20 mouse cellular contexts compared by ENCODE assay signal in genomic region chr19:47885886-47886285, GRCm38 (mm10). TPM values are rescaled to one million over a fixed set of nuclear protein-coding genes. Genes with fewer than 3 reads are reported as not detected.
DNase-seq lines count a peak whose midpoint lies in the region; ATAC-seq and TF ChIP-seq lines count a peak whose summit lies in the region.
"Had no signal": no experiment of that assay in that cellular context is flagged by ENCODE, and none has a peak within 500 bp of the region (broad histone marks: within the 10 kb centered on the region; RNA-seq: fewer than 3 reads in every experiment).

No protein-coding gene starts in this region.

- H3K9ac ChIP-seq in heart, embryonic 16.5 days (ENCODE audit: low read length): no peak overlapping the region
- H3K9ac ChIP-seq in liver, adult 2 months (ENCODE audit: low read depth, low read length): no peak overlapping the region
- H3K9ac ChIP-seq in limb, embryonic 14.5 days (ENCODE audit: low read depth, low read length, severe bottlenecking): no peak overlapping the region
- H3K9ac ChIP-seq: embryonic facial prominence, embryonic 12.5 days; hindbrain, embryonic 15.5 days; intestine, embryonic 15.5 days; limb, embryonic 15.5 days; lung, embryonic 15.5 days; midbrain, embryonic 13.5 days; neural tube, embryonic 15.5 days had no signal

- no peak for DNase-seq in heart, adult 18-20 months
- DNase-seq in liver, adult 2 months (ENCODE audit: extremely low read depth, low read depth, low spot score): no peak
- DNase-seq in liver: no peak
- no peak for DNase-seq in limb, embryonic 14.5 days (ENCODE audit: low spot score)
- no peak for DNase-seq in T-cell, adult 2 months (ENCODE audit: low spot score)
- DNase-seq: adrenal gland, adult 8-10 months; cerebellum, adult 9-10 months; gastrocnemius, postnatal 14 days; thymus, postnatal 25 days had no signal

- no peaks in the 10 kb centered on the region for H3K27me3 ChIP-seq in heart, embryonic 16.5 days (ENCODE audit: control insufficient read depth, insufficient read depth, low read length)
- H3K27me3 ChIP-seq in liver, adult 2 months (ENCODE audit: control insufficient read depth, insufficient read depth, low read length): no peaks in the 10 kb centered on the region
- no peaks in the 10 kb centered on the region for H3K27me3 ChIP-seq in limb, embryonic 14.5 days (ENCODE audit: control insufficient read depth, insufficient read depth, low read length)
- H3K27me3 ChIP-seq: embryonic facial prominence, embryonic 12.5 days; hindbrain, embryonic 15.5 days; intestine, embryonic 15.5 days; limb, embryonic 15.5 days; lung, embryonic 15.5 days; midbrain, embryonic 13.5 days; neural tube, embryonic 15.5 days had no signal

- ATAC-seq in heart, embryonic 16.5 days (replicated peaks; ENCODE audit: extremely low read depth, insufficient read depth, low FRiP score): no peak
- ATAC-seq in limb, embryonic 14.5 days (ENCODE audit: low FRiP score, low read depth): no peak
- ATAC-seq: forebrain, embryonic 14.5 days; midbrain, embryonic 13.5 days had no signal

- H3K27ac ChIP-seq in heart, embryonic 16.5 days (ENCODE audit: low read length): peak overlapping the region; percentile 64
- peak overlapping the region; percentile 71 for H3K27ac ChIP-seq in liver, adult 2 months (replicated peaks; ENCODE audit: insufficient read depth, low read depth, low read length)
- peak overlapping the region; percentile 74 for H3K27ac ChIP-seq in embryonic fibroblast, embryonic 13.5 days (ENCODE audit: insufficient read depth, low read length)
- H3K27ac ChIP-seq in limb, embryonic 14.5 days (replicated peaks; ENCODE audit: low read depth, low read length): peak overlapping the region; percentile 26; the same call in 1 of the 2 replicates
- H3K27ac ChIP-seq: embryonic facial prominence, embryonic 12.5 days; hindbrain, embryonic 15.5 days; intestine, embryonic 15.5 days; limb, embryonic 15.5 days; lung, embryonic 15.5 days; midbrain, embryonic 13.5 days; neural tube, embryonic 15.5 days had no signal

- no peak for TF ChIP-seq POLR2A in liver, adult 2 months (IDR thresholded peaks at IDR 0.05; ENCODE audit: extremely low read depth, insufficient read depth, low read length)
- TF ChIP-seq POLR2A in embryonic fibroblast, embryonic 13.5 days (IDR thresholded peaks at IDR 0.05; ENCODE audit: low read depth, low read length): no peak
- TF ChIP-seq POLR2A in limb, embryonic 14.5 days (IDR thresholded peaks at IDR 0.05; ENCODE audit: borderline replicate concordance, extremely low read depth, insufficient read depth, insufficient read length): no peak

- H3K36me3 ChIP-seq in heart, embryonic 16.5 days (ENCODE audit: control insufficient read depth, insufficient read depth): no peaks in the 10 kb centered on the region
- H3K36me3 ChIP-seq in liver, adult 2 months (ENCODE audit: control insufficient read depth, insufficient read depth, low read length): no peaks in the 10 kb centered on the region
- H3K36me3 ChIP-seq in limb, embryonic 14.5 days (ENCODE audit: control insufficient read depth, insufficient read depth, low read length): no peaks in the 10 kb centered on the region
- H3K36me3 ChIP-seq: embryonic facial prominence, embryonic 12.5 days; hindbrain, embryonic 15.5 days; intestine, embryonic 15.5 days; limb, embryonic 15.5 days; lung, embryonic 15.5 days; midbrain, embryonic 13.5 days; neural tube, embryonic 15.5 days had no signal

- H3K4me1 ChIP-seq in heart, embryonic 16.5 days (ENCODE audit: control insufficient read depth, insufficient read depth, low read length): peaks cover 35% of the 10 kb centered on the region
- H3K4me1 ChIP-seq in liver, adult 2 months (ENCODE audit: control insufficient read depth, insufficient read depth, low read length): no peaks in the 10 kb centered on the region
- H3K4me1 ChIP-seq in embryonic fibroblast, embryonic 13.5 days (ENCODE audit: control insufficient read depth, insufficient read depth, low read length): peaks cover 20% of the 10 kb centered on the region
- peaks cover 23% of the 10 kb centered on the region for H3K4me1 ChIP-seq in limb, embryonic 14.5 days (ENCODE audit: control insufficient read depth, insufficient read depth, low read length)
- H3K4me1 ChIP-seq: hindbrain, embryonic 15.5 days had no signal

- no peaks in the 10 kb centered on the region for H3K9me3 ChIP-seq in heart, embryonic 16.5 days (replicated peaks; ENCODE audit: control insufficient read depth, low read length)
- no peaks in the 10 kb centered on the region for H3K9me3 ChIP-seq in limb, embryonic 14.5 days (ENCODE audit: control insufficient read depth, low read length)
- H3K9me3 ChIP-seq: embryonic facial prominence, embryonic 12.5 days; hindbrain, embryonic 15.5 days; intestine, embryonic 15.5 days; limb, embryonic 15.5 days; lung, embryonic 15.5 days; midbrain, embryonic 13.5 days; neural tube, embryonic 15.5 days had no signal

- no peak overlapping the region for H3K4me3 ChIP-seq in heart, embryonic 16.5 days (ENCODE audit: low read length)
- no peak overlapping the region for H3K4me3 ChIP-seq in liver, adult 2 months (ENCODE audit: insufficient read depth, low read depth, low read length)
- H3K4me3 ChIP-seq in embryonic fibroblast, embryonic 13.5 days (ENCODE audit: insufficient read depth, low read length): no peak overlapping the region
- H3K4me3 ChIP-seq in limb, embryonic 14.5 days (replicated peaks; ENCODE audit: low read length): no peak overlapping the region
- H3K4me3 ChIP-seq: embryonic facial prominence, embryonic 12.5 days; hindbrain, embryonic 15.5 days; intestine, embryonic 15.5 days; limb, embryonic 15.5 days; lung, embryonic 15.5 days; midbrain, embryonic 13.5 days; neural tube, embryonic 15.5 days had no signal

- no peak overlapping the region for H3K4me2 ChIP-seq in heart, embryonic 16.5 days (ENCODE audit: low read depth, low read length)
- H3K4me2 ChIP-seq in limb, embryonic 14.5 days (replicated peaks; ENCODE audit: low read depth, low read length, severe bottlenecking): no peak overlapping the region
- H3K4me2 ChIP-seq: embryonic facial prominence, embryonic 12.5 days; hindbrain, embryonic 15.5 days; intestine, embryonic 15.5 days; limb, embryonic 15.5 days; lung, embryonic 15.5 days; midbrain, embryonic 13.5 days; neural tube, embryonic 15.5 days had no signal

- 50% methylated on average over 11 of the region's 11 CpGs for WGBS in heart, embryonic 16.5 days
- 73% methylated on average over 11 of the region's 11 CpGs for WGBS in liver, adult 2 months
- 83% methylated on average over 11 of the region's 11 CpGs for WGBS in limb, embryonic 14.5 days

- no peak for TF ChIP-seq CTCF in liver, adult 2 months (IDR thresholded peaks at IDR 0.05; ENCODE audit: low read depth, low read length)
- TF ChIP-seq CTCF in embryonic fibroblast, embryonic 13.5 days (IDR thresholded peaks at IDR 0.05; ENCODE audit: borderline replicate concordance, insufficient read depth, low read length): no peak

- no peaks in the 10 kb centered on the region for H3K79me2 ChIP-seq in liver, adult 2 months (ENCODE audit: control insufficient read depth, insufficient read depth, low read length)

RNA-seq across cellular contexts. Expression of gene Gsto2, which starts 20.6 kb away (rescaled TPM):
- polyA plus RNA-seq in heart, embryonic 16.5 days (2015; fragmentation: Nextera tagmentation; extraction: Ambion mirVana): 0.77 and 1.1 TPM in 2 replicates
- total RNA-seq in heart, adult 18-20 months (2021): 1 to 10 TPM; 2.0 to 2.6 TPM
- 0.40 and 1.3 TPM in 2 replicates for total RNA-seq in liver, adult 2 months (2014; rRNA removed)
- 0.32 TPM in 2 replicates for polyA plus RNA-seq in liver, adult 2 months (2012; rRNA removed)
- polyA plus RNA-seq in embryonic fibroblast, embryonic 13.5 days (2011; ENCODE audit: insufficient read length, low read depth, missing spikeins): 0.98 and 3.5 TPM in 2 replicates
- 1.2 and 1.6 TPM in 2 replicates for polyA plus RNA-seq in limb, embryonic 14.5 days (2012; rRNA removed)
- polyA plus RNA-seq in limb, embryonic 14.5 days (2014; fragmentation: Nextera tagmentation; extraction: Ambion mirVana): 0.87 and 1.4 TPM in 2 replicates

RNA-seq across cellular contexts. Expression of gene Gsto1, which starts 31.1 kb away (rescaled TPM):
- polyA plus RNA-seq in heart, embryonic 16.5 days (2015; fragmentation: Nextera tagmentation; extraction: Ambion mirVana): 115 and 121 TPM in 2 replicates
- total RNA-seq in heart, adult 18-20 months (2021): 100 to 1,000 TPM; 207 to 211 TPM
- total RNA-seq in liver, adult 2 months (2014; rRNA removed): 149 and 176 TPM in 2 replicates
- polyA plus RNA-seq in liver, adult 2 months (2012; rRNA removed): 116 and 123 TPM in 2 replicates
- polyA plus RNA-seq in embryonic fibroblast, embryonic 13.5 days (2011; ENCODE audit: insufficient read length, low read depth, missing spikeins): 340 and 673 TPM in 2 replicates
- 71.3 and 79.9 TPM in 2 replicates for polyA plus RNA-seq in limb, embryonic 14.5 days (2012; rRNA removed)
- polyA plus RNA-seq in limb, embryonic 14.5 days (2014; fragmentation: Nextera tagmentation; extraction: Ambion mirVana): 132 and 134 TPM in 2 replicates

RNA-seq across cellular contexts. Expression of gene Cfap43, which starts 33.2 kb away (rescaled TPM):
- 0.38 and 0.42 TPM in 2 replicates for polyA plus RNA-seq in heart, embryonic 16.5 days (2015; fragmentation: Nextera tagmentation; extraction: Ambion mirVana)
- 1 to 10 TPM in 1 of 2 experiments, not detected in 1; 1.1 TPM for total RNA-seq in heart, adult 18-20 months (2021)
- total RNA-seq in liver, adult 2 months (2014; rRNA removed): not detected in 2 replicates
- not detected in 2 replicates for polyA plus RNA-seq in liver, adult 2 months (2012; rRNA removed)
- polyA plus RNA-seq in embryonic fibroblast, embryonic 13.5 days (2011; ENCODE audit: insufficient read length, low read depth, missing spikeins): not detected in 2 replicates
- 0.05 and 0.08 TPM in 2 replicates for polyA plus RNA-seq in limb, embryonic 14.5 days (2012; rRNA removed)
- polyA plus RNA-seq in limb, embryonic 14.5 days (2014; fragmentation: Nextera tagmentation; extraction: Ambion mirVana): 0.11 TPM in 2 replicates
- total RNA-seq: adrenal gland, adult 8-10 months; gastrocnemius, postnatal 14 days had no signal
- polyA plus RNA-seq: large intestine, adult 2 months had no signal

RNA-seq across cellular contexts. Expression of gene Itprip, which starts 33.2 kb away (rescaled TPM):
- 18.4 and 23.3 TPM in 2 replicates for polyA plus RNA-seq in heart, embryonic 16.5 days (2015; fragmentation: Nextera tagmentation; extraction: Ambion mirVana)
- total RNA-seq in heart, adult 18-20 months (2021): 1 to 10 TPM; 8.9 to 9.2 TPM
- 0.65 and 0.94 TPM in 2 replicates for total RNA-seq in liver, adult 2 months (2014; rRNA removed)
- polyA plus RNA-seq in liver, adult 2 months (2012; rRNA removed): 0.46 and 0.51 TPM in 2 replicates
- polyA plus RNA-seq in embryonic fibroblast, embryonic 13.5 days (2011; ENCODE audit: insufficient read length, low read depth, missing spikeins): 21.1 and 28.2 TPM in 2 replicates
- 14.4 and 16.5 TPM in 2 replicates for polyA plus RNA-seq in limb, embryonic 14.5 days (2012; rRNA removed)
- polyA plus RNA-seq in limb, embryonic 14.5 days (2014; fragmentation: Nextera tagmentation; extraction: Ambion mirVana): 17.1 and 18.4 TPM in 2 replicates

RNA-seq across cellular contexts. Expression of gene Cfap58, which starts 51.6 kb away (rescaled TPM):
- polyA plus RNA-seq in heart, embryonic 16.5 days (2015; fragmentation: Nextera tagmentation; extraction: Ambion mirVana): 0.09 and 0.25 TPM in 2 replicates
- 1 to 10 TPM; 2.0 to 2.6 TPM for total RNA-seq in heart, adult 18-20 months (2021)
- total RNA-seq in liver, adult 2 months (2014; rRNA removed): not detected in 2 replicates
- polyA plus RNA-seq in liver, adult 2 months (2012; rRNA removed): not detected in 2 replicates
- not detected in 2 replicates for polyA plus RNA-seq in embryonic fibroblast, embryonic 13.5 days (2011; ENCODE audit: insufficient read length, low read depth, missing spikeins)
- polyA plus RNA-seq in limb, embryonic 14.5 days (2012; rRNA removed): 0.05 TPM in 1 of 2 replicates, not detected in the other
- polyA plus RNA-seq in limb, embryonic 14.5 days (2014; fragmentation: Nextera tagmentation; extraction: Ambion mirVana): 0.07 TPM in 1 of 2 replicates, not detected in the other
- total RNA-seq: gastrocnemius, postnatal 14 days had no signal
- polyA plus RNA-seq: embryonic facial prominence, embryonic 12.5 days; intestine, embryonic 15.5 days; large intestine, adult 2 months; limb, embryonic 15.5 days had no signal
